Mouse (Mus musculus) C2C12 (cell line): Measurements from ENCODE around the gene Clpx. TPM values are rescaled to one million over a fixed set of nuclear protein-coding genes. Genes with fewer than 3 reads are reported as not detected.
"Not testable (repeated sequence)": the region's sequence is repeated elsewhere in the genome, so short reads cannot be mapped to it uniquely, and the experiment has no call there.

Source experiments
- H3K27me3 ChIP-seq: one replicate; pipeline ENCODE4 v1.6.1; 2011; ENCODE audit not compliant: control insufficient read depth, insufficient read depth, insufficient read length
- H3K36me3 ChIP-seq: one replicate; pipeline ENCODE4 v1.6.1; 2011; ENCODE audit not compliant: control insufficient read depth, insufficient read depth
- H3K4me3 ChIP-seq: one replicate; pipeline ENCODE4 v1.5.1; 2011; ENCODE audit warnings: mild to moderate bottlenecking, control low read depth; ENCODE audit not compliant: poor library complexity, insufficient read depth, severe bottlenecking
- H3K79me2 ChIP-seq: one replicate; pipeline ENCODE4 v1.6.1; 2011; ENCODE audit not compliant: control insufficient read depth, insufficient read depth
- H3K79me3 ChIP-seq: one replicate; pipeline ENCODE4 v1.6.1; 2011; ENCODE audit warnings: low read depth, control low read depth
- H3ac ChIP-seq: one replicate; pipeline ENCODE3; 2011; ENCODE audit warnings: low read depth; ENCODE audit not compliant: control insufficient read depth, insufficient read length
- CEBPB ChIP-seq: IDR thresholded peaks from one replicate; pipeline ENCODE4 v1.6.1; 2011; ENCODE audit warnings: low read depth, mild to moderate bottlenecking, control low read depth, moderate library complexity
- CTCF ChIP-seq: IDR thresholded peaks from one replicate; pipeline ENCODE4 v1.5.1; 2011; ENCODE audit not compliant: control insufficient read depth, insufficient read depth, insufficient read length
- FOSL1 ChIP-seq: IDR thresholded peaks from one replicate; pipeline ENCODE4 v1.8.0; 2011; ENCODE audit warnings: mild to moderate bottlenecking, low read length; ENCODE audit not compliant: poor library complexity, insufficient read depth, severe bottlenecking
- MAX ChIP-seq: IDR thresholded peaks from one replicate; pipeline ENCODE4 v1.6.1; 2011; ENCODE audit warnings: mild to moderate bottlenecking, control low read depth
- MYOD1 ChIP-seq: IDR thresholded peaks from one replicate; pipeline ENCODE4 v1.6.1; 2011; ENCODE audit warnings: low read depth; ENCODE audit not compliant: control insufficient read depth, insufficient read length
- MYOG ChIP-seq: IDR thresholded peaks from one replicate; pipeline ENCODE4 v1.6.1; 2011; ENCODE audit not compliant: control insufficient read depth, insufficient read length; ENCODE audit errors: extremely low read depth
- USF1 ChIP-seq: IDR thresholded peaks from one replicate; pipeline ENCODE4 v1.6.1; 2011; ENCODE audit warnings: low read depth, mild to moderate bottlenecking, control low read depth, moderate library complexity
- polyA plus RNA-seq: library from polyadenylated mRNA; unstranded; fragments of >200 nt; fragmentation: generic; extraction: Trizol; gene quantifications from one replicate; pipeline ENCODE4 v1.2.1, GENCODE M21; 2012; ENCODE audit warnings: missing spikeins

The Clpx gene
- polyA plus RNA-seq, 1 experiment: 9.3 TPM

DNA sequence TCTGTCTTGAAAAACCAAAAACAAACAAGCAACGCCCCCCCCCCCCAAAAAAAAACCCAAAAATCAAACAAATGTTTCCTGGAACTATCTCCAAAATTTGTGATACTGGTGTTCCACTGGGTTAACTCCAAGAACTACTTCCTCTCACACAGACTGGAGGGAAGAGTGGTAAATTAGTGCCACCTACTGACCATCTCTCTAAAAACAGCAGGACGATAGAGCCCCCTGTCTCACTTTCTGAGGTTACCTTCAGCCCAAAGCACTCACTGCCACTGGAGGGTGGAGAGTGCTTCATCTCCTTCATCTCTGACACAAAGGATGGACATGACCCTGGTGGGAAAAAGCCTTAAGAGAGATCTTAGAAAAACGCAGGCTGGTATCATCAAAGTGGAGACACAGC, 10.8 kb upstream of the Clpx start:
- no peaks in the 10 kb centered on the region for H3K79me3 ChIP-seq
- H3ac ChIP-seq: no peak overlapping the region
- TF ChIP-seq CTCF: peak; percentile 39
- no peak for TF ChIP-seq FOSL1
- H3K27me3 ChIP-seq: no peaks in the 10 kb centered on the region
- H3K4me3 ChIP-seq: no peak overlapping the region
- H3K36me3 ChIP-seq: no peaks in the 10 kb centered on the region
- H3K79me2 ChIP-seq: no peaks in the 10 kb centered on the region

DNA sequence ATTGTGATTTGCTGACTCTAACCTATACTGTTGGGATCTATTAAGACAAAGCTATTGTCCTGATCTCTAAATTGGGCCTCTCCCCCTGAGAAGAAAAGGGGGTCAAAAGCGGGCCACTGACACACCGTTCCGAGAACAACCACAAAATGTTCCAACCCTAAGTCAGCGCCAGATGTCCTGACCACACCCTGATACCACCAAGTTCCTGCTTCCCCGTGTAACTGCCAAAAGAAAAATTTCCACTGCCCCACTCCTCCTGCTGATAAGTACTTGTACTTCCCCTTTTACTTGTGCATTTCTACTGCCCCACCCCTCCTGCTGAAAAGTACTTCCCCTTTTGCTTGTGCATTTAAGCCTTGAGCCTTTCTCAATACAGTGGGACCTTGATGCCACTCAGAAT, 5.8 kb upstream of the Clpx start:
- not testable (repeated sequence) for H3K4me3 ChIP-seq

DNA sequence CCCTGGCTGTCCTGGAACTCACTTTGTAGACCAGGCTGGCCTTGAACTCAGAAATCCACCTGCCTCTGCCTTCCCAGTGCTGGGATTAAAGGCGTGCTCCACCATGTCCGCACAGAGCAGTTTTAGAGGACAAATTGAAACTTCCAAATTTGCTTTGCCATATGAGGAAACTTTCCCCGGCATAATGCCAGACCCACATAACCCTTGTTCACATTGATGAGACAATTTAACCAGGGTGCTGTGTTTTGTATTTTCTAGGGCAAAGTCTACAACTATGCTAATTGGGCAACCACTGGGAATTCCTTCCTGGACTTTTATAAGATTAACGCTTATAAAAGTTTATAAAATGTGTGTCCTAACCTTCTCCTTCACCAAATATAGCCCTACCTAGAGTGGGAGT, 4.1 kb upstream of the Clpx start:
- no peaks in the 10 kb centered on the region for H3K27me3 ChIP-seq
- H3K4me3 ChIP-seq: no peak overlapping the region
- peaks cover 5% of the 10 kb centered on the region for H3K79me3 ChIP-seq
- H3K36me3 ChIP-seq: no peaks in the 10 kb centered on the region
- H3K79me2 ChIP-seq: peaks cover 9% of the 10 kb centered on the region
- TF ChIP-seq FOSL1 (no peak), MYOD1 (no peak), USF1 (no peak), MAX (no peak), CEBPB (no peak), MYOG (no peak), CTCF (no peak)
- H3ac ChIP-seq: no peak overlapping the region

More for the DNA sequence above, 5.8 kb upstream of the Clpx start:
- not testable (repeated sequence) for H3K36me3 ChIP-seq, H3K79me2 ChIP-seq, H3K79me3 ChIP-seq, H3ac ChIP-seq, H3K27me3 ChIP-seq

DNA sequence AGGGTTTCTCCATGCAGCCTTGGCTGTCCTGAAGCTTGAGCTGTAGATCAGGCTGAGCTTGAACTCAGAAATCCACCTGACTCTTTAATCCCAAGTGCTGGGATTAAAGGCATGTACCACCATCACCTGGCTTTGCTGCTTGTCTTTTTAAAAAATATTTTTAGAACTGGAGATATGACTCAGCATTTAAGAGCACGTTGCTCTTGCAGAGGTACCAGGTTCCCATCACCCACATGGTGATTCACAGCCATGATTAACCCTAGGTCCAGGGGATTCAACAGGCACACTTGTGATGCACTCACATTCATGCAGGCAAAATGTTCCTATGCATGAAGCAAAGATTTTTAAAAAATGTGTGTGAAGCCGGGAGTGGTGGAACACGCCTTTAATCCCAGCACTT, 1.6 kb upstream of the Clpx start:
- Histone ChIP-seq H3K79me2 (peaks cover 33% of the 10 kb centered on the region), H3K27me3 (no peaks in the 10 kb centered on the region), H3K4me3 (no peak overlapping the region), H3K36me3 (peaks cover 1% of the 10 kb centered on the region), H3ac (no peak overlapping the region), H3K79me3 (peaks cover 21% of the 10 kb centered on the region)
- TF ChIP-seq MYOG (no peak), CTCF (no peak)

DNA sequence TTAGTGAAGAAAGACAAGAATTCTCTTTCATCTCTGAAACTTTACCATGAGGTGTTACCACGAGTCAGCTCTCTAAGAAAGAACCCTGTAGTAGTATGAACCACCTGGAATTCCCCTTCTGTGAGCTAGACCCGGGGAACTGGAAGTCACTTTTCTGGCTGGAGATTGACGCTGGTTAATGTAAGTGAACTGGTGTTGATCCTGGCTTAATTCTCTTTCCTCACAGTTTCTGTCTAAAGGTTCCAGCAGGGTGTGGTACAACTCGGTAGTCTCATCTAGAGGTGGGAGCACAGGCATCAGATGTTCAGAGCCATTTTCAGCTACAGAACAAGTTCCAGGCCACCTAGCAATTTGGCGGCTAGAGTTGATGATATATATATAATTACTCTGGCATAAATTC, 941 bp upstream of the Clpx start:
- Histone ChIP-seq H3K79me2 (peaks cover 40% of the 10 kb centered on the region), H3ac (peak overlapping the region; percentile 57), H3K4me3 (peak overlapping the region; percentile 41), H3K27me3 (no peaks in the 10 kb centered on the region), H3K36me3 (peaks cover 8% of the 10 kb centered on the region), H3K79me3 (peaks cover 21% of the 10 kb centered on the region)
- TF ChIP-seq MYOD1 (no peak), USF1 (no peak)

DNA sequence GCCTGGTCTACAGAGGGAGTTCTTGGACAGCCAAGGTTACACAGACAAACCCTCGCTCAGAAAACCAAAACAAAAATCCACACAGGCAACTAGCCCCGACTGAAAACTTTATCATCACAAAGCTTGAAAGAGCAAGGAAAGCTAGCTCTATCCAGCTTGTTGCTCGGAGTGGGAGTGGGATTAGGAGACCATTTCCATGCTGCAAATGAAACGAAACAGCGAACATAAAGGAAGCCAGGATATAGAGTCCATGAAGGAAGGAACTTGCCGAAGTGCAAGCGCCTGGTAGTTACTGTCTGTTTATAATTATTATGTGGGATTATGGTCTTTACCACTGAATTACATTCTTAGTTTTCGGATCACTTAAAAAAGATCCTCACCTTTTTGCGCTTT, 484 bp upstream of the Clpx start:
- TF ChIP-seq CTCF (no peak), CEBPB (no peak), MYOD1 (no peak), FOSL1 (no peak), MYOG (no peak), USF1 (no peak), MAX (no peak)
- Histone ChIP-seq H3ac (peak overlapping the region; percentile 81), H3K36me3 (peaks cover 8% of the 10 kb centered on the region), H3K79me2 (peaks cover 42% of the 10 kb centered on the region), H3K4me3 (peak overlapping the region; percentile 41), H3K27me3 (no peaks in the 10 kb centered on the region), H3K79me3 (peaks cover 21% of the 10 kb centered on the region)
